ENCODE assay signal across 11 mouse cellular contexts in genomic region chr13:44355771-44356221, GRCm38 (mm10).
DNase-seq lines count a peak whose midpoint lies in the region; ATAC-seq and TF ChIP-seq lines count a peak whose summit lies in the region.
"Had no signal": no experiment of that assay in that cellular context is flagged by ENCODE, and none has a peak within 500 bp of the region (broad histone marks: within the 10 kb centered on the region; RNA-seq: fewer than 3 reads in every experiment).

No protein-coding gene starts in this region.

- no peak for TF ChIP-seq CTCF in lung, embryonic 14.5 days (IDR thresholded peaks at IDR 0.05; ENCODE audit: low read depth)

- no peaks in the 10 kb centered on the region for H3K27me3 ChIP-seq in lung, embryonic 14.5 days (ENCODE audit: insufficient read depth, low read length)
- no peaks in the 10 kb centered on the region for H3K27me3 ChIP-seq in embryonic facial prominence, embryonic 12.5 days
- no peaks in the 10 kb centered on the region for H3K27me3 ChIP-seq in heart, embryonic 12.5 days (replicated peaks)
- 0 out of 2 replicates have a peak, but pooled peaks cover 2% of the 10 kb centered on the region for H3K27me3 ChIP-seq in limb, embryonic 13.5 days
- H3K27me3 ChIP-seq in liver, embryonic 11.5 days (replicated peaks; ENCODE audit: control insufficient read depth, insufficient read depth, low read length), result no peaks in the 10 kb centered on the region
- H3K27me3 ChIP-seq: embryonic facial prominence, embryonic 15.5 days had no signal

- WGBS in lung, embryonic 14.5 days, result 23% methylated on average over 12 of the region's 12 CpGs
- 33% methylated on average over 12 of the region's 12 CpGs for WGBS in embryonic facial prominence, embryonic 12.5 days
- WGBS in heart, embryonic 12.5 days, result 22% methylated on average over 12 of the region's 12 CpGs
- WGBS in limb, embryonic 13.5 days, result 32% methylated on average over 12 of the region's 12 CpGs
- 59% methylated on average over 12 of the region's 12 CpGs for WGBS in liver, embryonic 11.5 days

- no peak overlapping the region for H3K9ac ChIP-seq in lung, embryonic 14.5 days
- H3K9ac ChIP-seq in embryonic facial prominence, embryonic 12.5 days, result no peak overlapping the region
- H3K9ac ChIP-seq in heart, embryonic 12.5 days, result no peak overlapping the region
- H3K9ac ChIP-seq in limb, embryonic 13.5 days, result no peak overlapping the region
- no peak overlapping the region for H3K9ac ChIP-seq in liver, embryonic 11.5 days (ENCODE audit: low read depth, low read length)
- H3K9ac ChIP-seq: embryonic facial prominence, embryonic 15.5 days had no signal

- no peak overlapping the region for H3K4me2 ChIP-seq in lung, embryonic 14.5 days
- no peak overlapping the region for H3K4me2 ChIP-seq in embryonic facial prominence, embryonic 12.5 days (replicated peaks)
- peak overlapping the region; percentile 35 for H3K4me2 ChIP-seq in heart, embryonic 12.5 days
- H3K4me2 ChIP-seq in limb, embryonic 13.5 days (replicated peaks), result no peak overlapping the region
- no peak overlapping the region for H3K4me2 ChIP-seq in liver, embryonic 11.5 days
- H3K4me2 ChIP-seq: embryonic facial prominence, embryonic 15.5 days had no signal

- H3K4me1 ChIP-seq in lung, embryonic 14.5 days (ENCODE audit: insufficient read depth), result 0 out of 2 replicates have a peak, but pooled peaks cover 4% of the 10 kb centered on the region
- H3K4me1 ChIP-seq in embryonic facial prominence, embryonic 12.5 days, result peaks cover 30% of the 10 kb centered on the region
- H3K4me1 ChIP-seq in heart, embryonic 12.5 days (replicated peaks), result peaks cover 28% of the 10 kb centered on the region
- H3K4me1 ChIP-seq in limb, embryonic 13.5 days, result peaks cover 40% of the 10 kb centered on the region
- H3K4me1 ChIP-seq in liver, embryonic 11.5 days (replicated peaks; ENCODE audit: control insufficient read depth, insufficient read depth, low read length), result no peaks in the 10 kb centered on the region

- no peaks in the 10 kb centered on the region for H3K9me3 ChIP-seq in lung, embryonic 14.5 days (ENCODE audit: low read depth, low read length)
- no peaks in the 10 kb centered on the region for H3K9me3 ChIP-seq in embryonic facial prominence, embryonic 12.5 days
- H3K9me3 ChIP-seq in heart, embryonic 12.5 days (replicated peaks), result no peaks in the 10 kb centered on the region
- H3K9me3 ChIP-seq in limb, embryonic 13.5 days, result no peaks in the 10 kb centered on the region
- no peaks in the 10 kb centered on the region for H3K9me3 ChIP-seq in liver, embryonic 11.5 days (ENCODE audit: control insufficient read depth, low read length)
- H3K9me3 ChIP-seq: embryonic facial prominence, embryonic 15.5 days; G1E had no signal

- no peak for ATAC-seq in lung, embryonic 14.5 days (ENCODE audit: insufficient read depth)
- 0 out of 2 replicates have a peak, but pooled peaks have one; percentile 56 for ATAC-seq in embryonic facial prominence, embryonic 12.5 days (ENCODE audit: insufficient number of reproducible peaks, insufficient read depth, low FRiP score, low TSS enrichment)
- ATAC-seq in heart, embryonic 12.5 days (ENCODE audit: insufficient number of reproducible peaks, low FRiP score), result no peak
- peak; percentile 67; the same call in 1 of the 2 replicates for ATAC-seq in limb, embryonic 13.5 days (ENCODE audit: low FRiP score, low read depth)
- no peak for ATAC-seq in liver, embryonic 11.5 days (replicated peaks; ENCODE audit: low FRiP score)
- ATAC-seq: midbrain, embryonic 16.5 days had no signal

- no peaks in the 10 kb centered on the region for H3K36me3 ChIP-seq in lung, embryonic 14.5 days (ENCODE audit: insufficient read depth)
- H3K36me3 ChIP-seq in embryonic facial prominence, embryonic 12.5 days, result no peaks in the 10 kb centered on the region
- H3K36me3 ChIP-seq in heart, embryonic 12.5 days, result no peaks in the 10 kb centered on the region
- no peaks in the 10 kb centered on the region for H3K36me3 ChIP-seq in limb, embryonic 13.5 days
- no peaks in the 10 kb centered on the region for H3K36me3 ChIP-seq in liver, embryonic 11.5 days (ENCODE audit: control insufficient read depth, insufficient read depth, low read length)
- H3K36me3 ChIP-seq: embryonic facial prominence, embryonic 15.5 days; G1E had no signal

- no peak overlapping the region for H3K27ac ChIP-seq in lung, embryonic 14.5 days (ENCODE audit: low read depth)
- H3K27ac ChIP-seq in embryonic facial prominence, embryonic 12.5 days, result peak overlapping the region; percentile 50
- peak overlapping the region; percentile 69 for H3K27ac ChIP-seq in heart, embryonic 12.5 days (ENCODE audit: poor library complexity, severe bottlenecking)
- H3K27ac ChIP-seq in limb, embryonic 13.5 days, result no peak overlapping the region
- H3K27ac ChIP-seq in liver, embryonic 11.5 days (ENCODE audit: low read depth, low read length), result no peak overlapping the region
- H3K27ac ChIP-seq: embryonic facial prominence, embryonic 15.5 days had no signal

- no peak overlapping the region for H3K4me3 ChIP-seq in lung, embryonic 14.5 days (ENCODE audit: low read depth, low read length)
- no peak overlapping the region for H3K4me3 ChIP-seq in embryonic facial prominence, embryonic 12.5 days
- peak overlapping the region; percentile 5; the same call in 1 of the 2 replicates for H3K4me3 ChIP-seq in heart, embryonic 12.5 days
- no peak overlapping the region for H3K4me3 ChIP-seq in limb, embryonic 13.5 days
- H3K4me3 ChIP-seq in liver, embryonic 11.5 days (ENCODE audit: low read depth, low read length), result no peak overlapping the region
- H3K4me3 ChIP-seq: embryonic facial prominence, embryonic 15.5 days had no signal

- peak; percentile 65 for DNase-seq in lung, embryonic 14.5 days
- no peak for DNase-seq in lung, postnatal 4 days
- DNase-seq in liver, embryonic 11.5 days (ENCODE audit: low spot score), result no peak
- no peak for DNase-seq in cerebellum, adult 9-11 months
- DNase-seq in thymus, postnatal 14 days, result no peak

Comparison
In these comparisons a context has a peak if more than half of its experiments do, and no peak if none do; other contexts are left out.
1. ATAC-seq: peak in embryonic facial prominence, embryonic 12.5 days (single experiment) and limb, embryonic 13.5 days (single experiment); none in lung, embryonic 14.5 days (single experiment), heart, embryonic 12.5 days (single experiment) and liver, embryonic 11.5 days (single experiment).
2. H3K27ac ChIP-seq: peak in embryonic facial prominence, embryonic 12.5 days (single experiment) and heart, embryonic 12.5 days (single experiment); none in lung, embryonic 14.5 days (single experiment), limb, embryonic 13.5 days (single experiment) and liver, embryonic 11.5 days (single experiment).